Mouse (Mus musculus) adipocyte (in vitro differentiated cells): ENCODE measurements around the gene Hoxb6.

Experiments
- DNase-seq: peaks from one replicate; pipeline ENCODE4 v3.0.0-alpha.2; 2016; ENCODE audit warnings: low spot score

Hoxb6 gene

DNA sequence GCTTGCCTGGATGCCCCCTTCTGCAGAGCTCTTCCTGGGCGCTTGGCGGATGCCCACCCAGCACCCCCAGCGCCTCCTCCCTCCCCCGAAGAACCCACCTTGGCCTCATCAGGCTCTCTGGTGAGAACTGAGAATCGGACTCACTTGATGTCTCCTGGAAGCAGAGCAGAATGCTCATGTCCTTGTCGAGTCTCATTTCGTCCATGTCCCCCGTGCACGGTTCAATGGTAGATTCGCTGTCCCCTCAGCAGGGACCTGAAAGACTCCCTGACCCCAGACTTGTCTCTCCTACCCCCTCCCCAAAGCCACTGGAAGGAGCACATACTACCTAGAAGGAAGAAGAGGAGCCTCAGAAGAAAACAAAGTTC lies 8.8 kb downstream of the Hoxb6 start:
- no peak for DNase-seq

GRCm38 (mm10) chr11:96301837-96302236 lies 9.6 kb downstream of the Hoxb6 start:
- peak; percentile 76 for DNase-seq

DNA sequence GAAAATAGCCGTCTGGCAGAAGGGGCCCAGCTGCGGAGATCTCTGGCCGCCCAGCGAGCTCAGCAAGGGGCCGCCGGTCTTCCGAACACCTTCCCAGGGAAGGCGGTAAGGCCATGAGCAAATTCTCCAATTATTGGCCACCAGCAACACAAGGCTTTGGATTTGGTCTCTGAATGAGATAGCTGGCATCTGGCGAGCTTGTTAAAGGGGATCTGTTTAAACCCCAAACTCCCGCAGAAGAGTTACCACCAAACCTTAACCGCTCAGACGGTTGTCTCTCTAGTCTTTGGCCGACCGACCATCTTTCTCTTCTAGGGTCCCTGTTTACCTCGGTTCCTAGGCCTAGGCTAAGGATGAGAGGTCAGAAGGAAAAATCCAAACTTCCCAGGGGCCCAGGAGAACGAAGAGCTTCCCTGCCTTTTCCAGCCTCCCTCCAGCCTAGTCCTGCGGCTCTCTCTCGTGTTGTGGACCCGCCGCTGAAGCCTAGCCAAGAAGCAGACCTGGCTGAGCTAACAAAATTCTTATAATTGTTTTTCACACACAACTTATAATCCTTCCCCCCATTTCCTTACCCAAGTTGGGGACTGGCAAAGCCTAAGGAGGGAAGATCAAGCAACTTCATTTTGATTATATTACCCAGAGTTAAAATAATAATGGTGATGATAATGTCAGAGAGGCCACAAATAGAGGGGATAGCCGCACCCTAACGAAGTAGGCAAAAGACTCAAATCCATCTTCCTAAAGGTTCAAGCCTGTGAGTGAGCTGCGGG lies 10.3 kb downstream of the Hoxb6 start:
- DNase-seq = no peak

- no peak for DNase-seq
Observed at GRCm38 (mm10) chr11:96303151-96304099, 11.1 kb downstream of the Hoxb6 start, which contains the start of gene Hoxb5. Gene Hoxb5 (plus strand): TSS chr11:96303336.

DNA sequence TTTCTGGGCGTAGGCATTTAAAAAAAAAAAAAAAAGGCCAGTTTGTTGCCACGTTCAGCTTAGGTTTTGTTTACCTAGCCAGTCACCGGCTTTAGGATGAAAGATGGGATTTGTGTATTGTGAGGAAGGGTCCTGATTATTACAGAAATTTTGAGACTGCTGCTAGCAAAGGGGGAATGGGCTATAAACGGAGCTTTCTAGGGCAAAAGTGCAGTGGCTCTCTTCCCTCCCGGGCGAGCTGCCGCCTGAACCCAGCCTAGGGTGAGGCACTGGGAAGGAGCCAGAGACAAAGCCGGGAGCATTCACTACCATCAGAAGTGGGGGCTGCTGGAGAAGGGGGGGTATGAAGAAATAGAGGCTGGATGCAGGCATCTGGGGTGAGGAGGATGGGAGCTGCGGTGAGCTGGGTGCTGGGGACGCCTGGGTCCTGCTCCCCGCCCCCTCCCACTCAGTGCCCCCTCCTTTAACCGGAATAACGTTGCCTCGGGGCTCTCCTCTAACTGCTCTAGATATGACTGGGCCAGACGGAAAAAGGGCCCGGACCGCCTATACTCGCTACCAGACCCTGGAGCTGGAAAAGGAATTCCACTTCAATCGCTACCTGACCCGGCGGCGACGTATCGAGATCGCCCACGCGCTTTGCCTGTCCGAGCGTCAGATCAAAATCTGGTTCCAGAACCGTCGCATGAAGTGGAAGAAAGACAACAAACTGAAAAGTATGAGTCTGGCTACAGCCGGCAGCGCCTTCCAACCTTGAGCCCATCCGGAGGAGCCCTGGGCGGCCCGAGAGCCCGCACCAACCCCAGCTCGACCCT lies 12.3 kb downstream of the Hoxb6 start:
- DNase-seq = no peak

DNA sequence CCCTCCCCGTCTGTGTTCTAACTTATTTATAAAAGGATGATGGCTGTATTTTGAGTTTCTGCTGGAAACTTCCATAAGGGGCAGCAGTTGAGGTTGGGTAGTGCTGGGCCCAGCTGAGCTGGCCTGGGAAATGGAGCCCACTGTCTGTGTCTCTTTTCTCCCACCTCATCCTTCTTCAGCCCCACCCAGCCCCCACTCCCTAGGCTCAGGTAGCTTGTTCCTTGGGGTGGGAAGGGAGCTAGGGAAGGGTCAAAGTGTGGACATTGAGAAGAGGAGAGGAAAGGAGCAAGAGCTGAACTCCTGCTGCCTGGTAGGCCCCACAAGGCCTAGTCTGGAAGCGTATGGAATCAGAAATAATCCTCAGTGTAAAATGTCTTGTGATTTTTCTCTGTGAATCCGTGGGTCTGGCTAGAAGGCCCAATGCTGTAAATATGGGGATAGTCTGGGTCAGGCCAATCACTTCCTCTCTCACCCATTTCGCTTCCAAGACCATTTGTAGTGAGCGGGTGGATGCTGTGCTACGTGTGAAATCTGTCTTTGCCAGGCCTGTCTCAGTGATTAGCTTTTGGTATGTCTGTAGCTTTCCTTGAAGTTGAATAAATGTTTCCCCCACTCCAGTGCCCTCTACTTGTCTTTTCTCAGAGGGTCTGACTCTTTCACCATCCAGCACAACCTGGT lies 13.4 kb downstream of the Hoxb6 start:
- no peak for DNase-seq

DNA sequence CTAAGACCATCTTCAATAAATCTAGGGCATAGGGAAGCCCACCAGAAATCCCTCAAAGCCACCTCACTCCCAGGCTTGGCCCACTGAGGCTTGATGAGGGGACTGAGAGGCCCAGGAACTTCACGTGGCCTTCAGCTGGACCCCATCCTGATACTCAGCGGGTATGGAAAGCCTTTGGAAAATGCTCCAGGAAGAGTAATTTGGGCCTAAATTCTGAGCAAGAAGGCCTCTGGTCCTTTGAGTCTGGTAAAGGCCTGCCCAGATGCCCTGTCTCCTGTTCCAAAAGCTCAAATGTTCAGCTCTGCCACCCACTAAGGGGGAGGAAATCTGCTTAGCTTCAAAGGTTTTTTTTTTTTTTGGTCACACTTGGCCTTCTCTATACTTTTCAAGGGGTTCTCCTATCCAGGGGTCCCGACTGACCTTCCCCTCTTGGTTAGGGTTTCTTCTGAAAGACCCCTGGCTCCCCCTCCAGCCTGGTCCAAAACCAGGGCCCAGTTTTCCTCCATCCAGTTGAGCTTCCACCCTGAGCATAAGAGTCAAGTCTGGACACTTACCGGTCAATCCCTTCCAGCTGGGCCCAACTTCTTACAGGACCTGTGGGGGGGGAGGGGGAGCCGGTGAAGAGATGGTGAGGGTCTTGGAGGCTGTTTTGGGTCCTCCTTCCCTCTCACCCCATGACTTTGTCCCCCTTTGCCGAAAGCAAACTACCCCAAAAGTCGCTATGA lies 14.1 kb downstream of the Hoxb6 start:
- DNase-seq = no peak

DNA sequence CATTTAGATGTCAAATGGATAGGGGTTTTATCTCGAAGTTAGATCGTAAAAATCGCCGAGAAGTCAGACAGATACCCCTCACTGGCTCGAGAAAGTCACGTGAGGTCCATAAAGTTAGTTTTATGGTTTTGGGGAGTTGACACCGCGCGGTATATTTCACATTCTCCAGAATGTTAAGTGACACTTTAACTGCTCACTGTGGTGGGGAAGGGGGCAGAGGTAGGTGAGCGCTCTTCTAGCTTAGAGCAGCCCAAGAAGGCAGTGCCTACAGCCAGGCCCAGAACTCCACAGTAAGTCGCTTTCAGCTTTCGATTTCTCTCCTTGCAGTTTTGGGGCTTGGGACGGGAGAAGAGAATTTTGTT lies 14.6 kb downstream of the Hoxb6 start:
- no peak for DNase-seq

GRCm38 (mm10) chr11:96308763-96309162 lies 16.5 kb downstream of the Hoxb6 start:
- DNase-seq = no peak

- DNase-seq = no peak
Observed at GRCm38 (mm10) chr11:96309288-96309687, 17.0 kb downstream of the Hoxb6 start.

DNA sequence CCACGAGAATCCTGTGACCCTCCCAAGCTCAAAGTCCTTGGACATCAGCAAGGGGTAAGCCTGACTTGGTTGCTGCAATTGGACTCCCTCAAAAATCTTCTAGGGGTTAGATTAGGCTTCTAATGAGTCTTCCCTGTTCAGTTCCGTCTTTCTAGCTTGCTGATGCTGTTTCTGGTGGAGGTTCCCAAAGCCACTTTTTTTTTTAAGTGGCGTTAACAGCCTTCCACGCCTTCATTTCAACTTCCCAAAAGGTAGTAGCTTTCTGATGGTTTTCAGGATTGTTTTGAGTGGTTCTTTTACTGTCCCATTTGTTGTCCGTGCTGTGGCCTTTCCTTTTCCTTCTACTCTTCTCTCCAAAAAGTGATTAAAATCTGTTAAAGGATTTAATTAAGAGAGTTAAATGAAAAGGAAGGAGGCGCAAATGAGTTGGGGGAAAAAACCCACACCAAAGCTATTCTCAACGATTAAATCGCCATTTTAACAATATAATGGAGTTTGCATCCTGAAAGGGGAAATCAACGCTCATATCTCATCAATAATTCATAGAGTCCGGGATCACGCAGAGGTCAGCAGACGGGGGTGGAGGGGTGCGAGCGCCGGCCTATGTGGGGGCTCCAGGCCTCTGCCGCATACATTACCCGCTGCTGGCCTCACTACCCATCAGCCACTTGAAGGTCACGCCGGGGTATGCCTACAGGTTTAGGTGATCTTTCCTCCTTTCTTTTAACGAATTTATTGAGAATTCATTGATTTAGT lies 18.1 kb downstream of the Hoxb6 start:
- no peak for DNase-seq

GRCm38 (mm10) chr11:96311097-96311496 lies 18.8 kb downstream of the Hoxb6 start:
- no peak for DNase-seq

- no peak for DNase-seq
Observed at GRCm38 (mm10) chr11:96311520-96312417, 19.5 kb downstream of the Hoxb6 start.

DNA sequence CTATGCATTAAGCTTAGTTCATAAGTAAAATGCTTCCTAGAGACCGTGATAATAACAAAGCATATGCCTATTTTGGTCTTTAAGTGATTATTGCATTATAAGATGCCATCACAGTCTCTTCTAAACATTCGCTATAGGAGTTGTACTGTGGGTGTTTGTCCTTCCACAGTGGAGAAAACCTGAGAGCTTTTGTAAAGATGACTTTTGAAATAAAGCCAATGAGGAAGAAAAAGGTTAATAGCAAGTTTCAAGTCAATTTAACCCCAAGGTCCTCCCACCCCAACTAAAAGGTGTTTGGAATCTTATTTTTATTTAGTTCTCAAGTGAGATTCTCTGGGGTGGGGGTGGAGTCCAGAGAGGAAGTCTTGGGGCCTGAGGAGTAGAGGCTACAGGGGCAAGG lies 20.9 kb downstream of the Hoxb6 start:
- DNase-seq = no peak

GRCm38 (mm10) chr11:96313806-96314428 lies 21.6 kb downstream of the Hoxb6 start:
- DNase-seq = no peak

GRCm38 (mm10) chr11:96314671-96315343 lies 22.5 kb downstream of the Hoxb6 start:
- no peak for DNase-seq

- DNase-seq = no peak
Observed at GRCm38 (mm10) chr11:96315344-96315681, 23.0 kb downstream of the Hoxb6 start.
